Mouse (Mus musculus) neutrophil, adult 5-6 weeks (primary cell): ENCODE data around the gene Psmb6. TPM values are rescaled to one million over a fixed set of nuclear protein-coding genes. Genes with fewer than 3 reads are reported as not detected.
"Not testable (repeated sequence)": the region's sequence is repeated elsewhere in the genome, so short reads cannot be mapped to it uniquely, and the experiment has no call there.

Source experiments
- ATAC-seq: fragments of 151-379, 151-347 bp; 2 replicates; pipeline ENCODE4 v1.8.0; 2017; ENCODE audit warnings: mild to moderate bottlenecking, moderate TSS enrichment; ENCODE audit not compliant: insufficient number of reproducible peaks, poor library complexity, low FRiP score, severe bottlenecking; ENCODE audit errors: extremely low read depth
- total RNA-seq: library from RNA; stranded (forward); fragments of 200-1000 nt; gene quantifications from 2 replicates; pipeline ENCODE4 v1.2.3, GENCODE M21; 2017

Gene Psmb6
- total RNA-seq, 1 experiment from 2014 or later, result 133 TPM

DNA sequence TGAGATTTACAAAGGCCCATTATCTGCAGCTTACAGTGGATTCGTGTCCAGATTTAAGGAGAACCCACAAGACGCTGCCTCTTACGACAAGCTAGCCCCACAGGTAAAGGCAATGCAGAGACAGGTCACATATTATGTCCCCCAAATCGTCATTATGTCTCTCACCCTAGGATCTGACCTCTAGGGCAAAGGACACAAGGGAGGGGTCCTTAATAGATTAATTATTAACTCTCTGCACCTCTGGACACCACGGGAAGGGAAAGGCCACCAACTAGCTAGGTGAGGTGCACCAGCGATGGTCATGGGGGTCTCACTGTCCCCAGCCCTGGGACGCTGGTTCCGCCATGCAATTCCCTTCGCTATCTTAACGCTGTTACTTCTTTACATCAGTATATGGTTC, 6.2 kb upstream of the Psmb6 start, which contains the start of gene Gltpd2:
Gene Gltpd2, plus strand, starts transcription at position 274 of the 400 bp plus-strand sequence.
- ATAC-seq, result no peak

DNA sequence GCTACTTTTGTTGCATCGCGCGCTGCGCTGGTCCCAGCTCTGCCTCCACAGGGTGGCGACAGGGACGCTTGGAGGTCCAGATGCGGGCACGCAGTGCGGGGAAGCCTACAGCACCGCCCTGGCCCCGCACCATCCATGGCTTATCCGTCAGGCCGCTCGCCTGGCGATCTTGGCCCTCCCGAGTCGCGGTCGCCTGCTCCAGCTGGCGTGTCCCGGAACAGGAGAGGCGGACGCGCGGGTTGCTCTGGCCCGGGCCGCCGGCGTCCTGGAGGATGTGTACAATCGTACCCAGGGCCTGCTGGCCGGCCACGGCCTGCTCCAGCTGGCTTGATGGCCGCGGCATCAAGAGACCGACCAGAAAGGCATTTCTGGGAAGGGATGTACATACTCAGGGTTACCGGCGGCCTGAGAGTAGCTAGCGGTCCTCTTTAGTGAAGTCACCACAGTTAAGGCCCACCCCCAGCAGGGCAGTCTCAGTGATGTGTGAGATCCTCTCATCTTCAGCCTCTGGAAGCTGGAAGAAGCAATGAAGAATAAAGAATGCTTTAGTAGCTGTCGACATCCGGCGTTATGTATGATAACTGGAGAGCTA, 4.9 kb upstream of the Psmb6 start:
- no peak for ATAC-seq

GRCm38 (mm10) chr11:70523306-70523989, 1.7 kb upstream of the Psmb6 start:
- ATAC-seq, result not testable (repeated sequence)

DNA sequence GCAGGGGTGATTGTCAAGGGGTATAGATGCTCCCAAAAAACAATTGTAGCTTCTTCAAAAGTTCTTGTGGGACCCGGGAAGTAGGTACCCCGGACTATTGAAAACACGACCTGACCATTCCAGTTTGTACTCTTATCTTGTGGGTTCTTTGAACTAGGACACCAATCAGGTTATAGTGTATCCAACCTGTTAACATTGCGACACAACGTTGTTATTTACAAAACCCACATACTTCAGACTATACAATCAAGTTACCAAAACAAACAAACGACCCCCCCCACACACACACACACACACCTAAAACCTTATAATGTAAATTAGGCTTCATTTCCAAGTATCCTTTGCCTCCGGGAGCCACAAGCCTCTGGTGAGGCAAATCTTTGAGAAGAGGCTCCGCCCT, 385 bp upstream of the Psmb6 start:
- ATAC-seq, result no peak

GRCm38 (mm10) chr11:70525726-70526125, 559 bp downstream of the Psmb6 start:
- ATAC-seq, result no peak

DNA sequence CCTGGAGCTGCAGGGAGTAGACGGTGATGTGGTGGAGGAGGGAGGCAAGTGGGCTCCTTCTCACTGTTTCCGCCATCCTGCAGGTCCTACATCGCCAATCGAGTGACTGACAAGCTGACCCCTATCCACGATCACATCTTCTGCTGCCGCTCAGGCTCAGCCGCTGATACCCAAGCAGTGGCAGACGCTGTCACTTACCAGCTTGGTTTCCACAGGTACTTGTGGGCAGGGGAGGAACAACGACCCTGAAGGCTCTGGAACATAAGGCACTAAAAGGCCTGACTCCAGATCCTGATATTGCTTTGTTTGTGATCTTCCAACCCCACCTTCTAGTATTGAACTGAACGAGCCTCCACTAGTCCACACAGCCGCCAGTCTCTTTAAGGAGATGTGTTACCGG, 1.0 kb downstream of the Psmb6 start:
- no peak for ATAC-seq

GRCm38 (mm10) chr11:70528610-70529009, 3.4 kb downstream of the Psmb6 start:
- no peak for ATAC-seq

- ATAC-seq, result not testable (repeated sequence)
Measured at GRCm38 (mm10) chr11:70531065-70531464, 5.9 kb downstream of the Psmb6 start.

DNA sequence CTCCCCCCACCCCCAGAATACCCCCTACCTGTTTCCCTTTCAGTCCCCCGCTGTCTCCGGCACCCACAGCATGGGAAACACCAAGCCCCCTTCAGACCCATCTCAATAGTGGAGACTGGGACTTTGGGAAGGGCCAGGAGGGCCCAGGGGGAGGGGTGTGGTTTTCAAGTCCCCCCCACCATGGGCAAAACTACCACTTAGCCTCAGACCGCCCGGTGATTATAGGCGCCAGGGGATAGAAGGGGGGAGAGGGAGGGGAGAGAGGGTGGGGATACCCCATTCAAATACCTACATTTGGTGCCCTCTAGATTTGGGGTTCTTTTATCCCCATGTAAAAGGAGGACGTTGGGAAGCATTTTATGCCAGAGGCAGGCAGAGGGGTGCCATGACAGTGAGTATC, 7.7 kb downstream of the Psmb6 start, which contains the start of gene Gm40193:
Gene Gm40193, minus strand, starts transcription at position 101 of the 400 bp plus-strand sequence.
- no peak for ATAC-seq

DNA sequence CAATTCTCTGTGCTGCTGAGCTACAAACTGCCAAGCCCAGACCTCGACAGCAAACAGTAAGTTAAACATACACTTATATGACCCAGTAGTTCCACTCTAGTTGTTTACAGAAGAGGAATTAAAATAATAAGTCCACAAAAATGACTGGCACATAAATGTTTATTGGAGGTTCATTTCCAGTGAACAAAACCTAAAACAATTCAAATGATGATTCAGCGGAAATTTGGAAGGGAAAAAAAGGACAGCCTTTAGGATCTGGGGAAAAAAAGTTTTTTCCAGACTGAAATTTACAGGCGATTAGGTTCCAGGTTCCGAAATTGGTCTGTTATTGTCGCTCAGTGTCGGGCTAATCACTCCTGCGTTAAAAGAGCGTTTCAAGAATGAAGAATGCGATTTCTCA, 14.3 kb downstream of the Psmb6 start:
- ATAC-seq, result no peak

GRCm38 (mm10) chr11:70539877-70540587, 14.9 kb downstream of the Psmb6 start, which contains the start of gene Pld2:
Pld2 (plus strand) TSS chr11:70540064.
- ATAC-seq, result peak; percentile 74

GRCm38 (mm10) chr11:70540928-70541327, 15.8 kb downstream of the Psmb6 start:
- ATAC-seq, result no peak

- ATAC-seq, result no peak
Measured at GRCm38 (mm10) chr11:70541415-70541814, 16.2 kb downstream of the Psmb6 start.

DNA sequence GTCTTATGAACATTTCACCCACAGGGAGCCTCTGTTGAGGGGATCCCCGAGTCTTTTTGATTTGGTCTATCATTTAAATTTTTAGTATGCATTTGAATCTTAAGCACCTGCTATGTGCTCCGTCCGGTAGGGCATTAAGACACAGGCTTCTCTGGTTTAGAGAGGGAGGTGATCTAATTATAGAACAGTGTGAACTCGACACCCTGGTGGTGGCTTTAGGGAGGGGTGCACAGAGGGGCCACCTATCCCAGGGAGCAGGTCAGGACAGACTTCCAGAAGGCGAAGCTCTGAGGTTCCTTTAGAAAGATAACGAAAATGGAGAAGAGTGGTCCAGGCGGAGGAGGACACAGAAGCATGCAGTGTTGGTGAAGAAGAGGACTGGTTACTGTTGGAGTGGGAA, 19.3 kb downstream of the Psmb6 start:
- no peak for ATAC-seq

- no peak for ATAC-seq
Measured at GRCm38 (mm10) chr11:70551526-70551925, 26.4 kb downstream of the Psmb6 start.

DNA sequence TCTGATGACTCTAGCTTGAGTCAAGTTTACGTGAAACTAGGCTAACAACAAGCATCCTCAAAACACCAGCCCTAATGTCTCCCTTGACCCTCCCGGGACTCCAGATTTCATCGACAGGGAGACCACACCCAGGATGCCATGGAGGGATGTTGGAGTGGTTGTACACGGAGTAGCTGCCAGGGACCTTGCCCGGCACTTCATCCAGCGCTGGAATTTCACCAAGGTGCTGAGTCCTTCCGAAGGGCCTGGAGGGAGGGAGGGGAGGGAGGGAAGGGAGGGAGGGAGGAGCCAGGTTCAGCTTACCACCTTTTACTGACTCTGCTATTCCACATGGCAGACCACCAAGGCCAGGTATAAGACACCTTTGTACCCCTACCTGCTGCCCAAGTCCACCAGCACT, 28.8 kb downstream of the Psmb6 start:
- no peak for ATAC-seq

GRCm38 (mm10) chr11:70557545-70557944, 32.4 kb downstream of the Psmb6 start:
- no peak for ATAC-seq

GRCm38 (mm10) chr11:70561937-70562286, 36.7 kb downstream of the Psmb6 start:
- ATAC-seq, result no peak

DNA sequence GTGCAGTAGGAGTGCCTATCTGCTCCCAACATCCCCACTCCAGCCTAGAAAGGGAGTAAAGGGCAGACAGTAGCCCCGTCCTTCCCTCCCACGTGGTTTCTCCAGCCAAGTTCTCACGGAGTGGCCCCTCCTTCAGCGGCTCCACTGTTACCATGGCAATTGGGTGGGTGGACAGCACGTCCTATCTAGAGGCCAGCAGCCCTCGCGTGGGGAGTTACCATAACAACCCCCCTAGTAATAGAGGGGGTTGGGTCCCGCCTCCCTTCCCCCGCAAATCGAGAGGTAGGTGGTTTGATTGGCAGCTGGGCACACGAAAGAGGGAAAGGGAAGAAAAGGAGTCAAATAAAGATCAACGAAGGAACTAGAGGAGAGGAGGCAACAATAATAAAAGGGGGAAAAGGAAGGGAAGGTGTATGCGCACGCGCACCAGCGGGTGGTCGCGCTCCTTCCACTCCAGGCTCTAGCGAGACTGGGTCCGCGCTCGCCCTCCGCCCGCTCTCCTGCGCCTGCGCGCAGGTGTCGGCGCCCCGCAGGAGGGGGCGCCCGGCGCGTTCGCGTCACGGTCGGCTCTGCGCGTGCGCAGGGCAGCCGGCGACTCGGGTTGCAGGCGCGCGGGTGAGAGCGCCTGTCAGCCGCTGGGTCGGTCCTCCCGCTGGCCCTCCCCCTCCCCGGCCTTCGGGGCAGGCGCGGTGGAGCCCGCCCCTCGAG, 37.3 kb downstream of the Psmb6 start, which contains the start of gene Mink1:
Gene Mink1, plus strand, starts transcription at position 595 of the 708 bp plus-strand sequence.
- peak; percentile 35 for ATAC-seq
